Mouse (Mus musculus) bone marrow macrophage, adult 2 months (primary cell): ENCODE data around the gene Mrnip.

ENCODE experiments used
- CTCF ChIP-seq: IDR thresholded peaks from 2 replicates; pipeline ENCODE4 v1.5.1; 2012; ENCODE audit warnings: low read depth, mild to moderate bottlenecking, low read length, moderate library complexity
- POLR2A ChIP-seq: IDR thresholded peaks from 2 replicates; pipeline ENCODE4 v1.6.1; 2012; ENCODE audit warnings: mild to moderate bottlenecking, low read depth, low read length, borderline replicate concordance

GRCm38 (mm10) chr11:50236937-50237835, 62.9 kb downstream of the Mrnip start:
- TF ChIP-seq CTCF (no peak), POLR2A (no peak)
